Mouse (Mus musculus): ENCODE results near the gene 5830473C10Rik.

DNA sequence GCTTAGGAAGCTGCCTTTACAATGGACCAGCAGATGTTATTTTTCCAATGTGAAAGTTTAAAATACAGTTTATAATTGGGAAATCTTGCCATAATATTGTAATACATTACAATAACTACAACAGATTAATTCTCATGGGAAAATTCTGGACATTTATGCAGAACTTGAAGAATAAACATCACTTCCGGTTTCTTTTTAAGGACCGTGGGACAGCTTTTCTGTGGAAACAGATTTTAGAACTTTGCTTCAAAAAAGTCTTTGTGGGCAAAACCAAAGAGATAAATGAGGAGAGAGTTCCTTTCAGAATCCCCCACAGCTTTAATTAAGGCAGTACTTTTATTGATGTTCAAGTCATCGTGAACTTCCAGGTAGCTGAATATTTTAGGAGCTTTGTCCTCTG lies 84.7 kb downstream of the 5830473C10Rik start:
- TF ChIP-seq CTCF (IDR thresholded peaks at IDR 0.05; ENCODE audit: control insufficient read depth, insufficient read depth, insufficient read length) (no peak), CEBPB (IDR thresholded peaks at IDR 0.05; ENCODE audit: low read depth) (no peak), USF1 (IDR thresholded peaks at IDR 0.05; ENCODE audit: low read depth) (no peak), FOSL1 (IDR thresholded peaks at IDR 0.05; ENCODE audit: insufficient read depth, low read length, poor library complexity, severe bottlenecking) (no peak)
